Mouse (Mus musculus): ENCODE results near the gene Trnt1.

DNA sequence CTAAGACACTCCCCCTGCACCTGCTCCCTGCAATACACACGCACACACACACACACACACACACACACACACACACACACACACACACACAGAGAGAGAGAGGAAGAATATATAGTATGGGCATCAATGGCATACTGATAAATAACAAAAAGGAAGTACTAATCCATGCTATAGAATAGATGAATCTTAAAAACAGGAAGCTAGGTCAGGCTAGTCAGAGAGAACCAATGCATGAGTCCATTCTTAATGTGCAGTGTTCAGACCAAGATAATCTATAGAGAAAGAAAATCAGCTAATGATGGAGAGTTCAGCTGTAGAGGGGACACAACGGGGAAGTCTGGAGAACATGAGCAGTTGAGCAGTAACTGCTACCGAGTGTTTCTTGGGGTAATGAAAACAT lies 10.6 kb upstream of the Trnt1 start:
- TF ChIP-seq CTCF (IDR thresholded peaks at IDR 0.05; ENCODE audit: borderline replicate concordance, extremely low read depth, insufficient read depth, insufficient read length) (no peak), POLR2A (IDR thresholded peaks at IDR 0.05; ENCODE audit: borderline replicate concordance, extremely low read depth, insufficient read depth, insufficient read length, poor library complexity, severe bottlenecking) (no peak)
